Comparison of ENCODE assay signal across 8 mouse cellular contexts in genomic region chr11:34314534-34315379, GRCm38 (mm10). TPM values are rescaled to one million over a fixed set of nuclear protein-coding genes. Genes with fewer than 3 reads are reported as not detected.
DNase-seq lines count a peak whose midpoint lies in the region; ATAC-seq and TF ChIP-seq lines count a peak whose summit lies in the region.

Gene Fam196b (plus strand): TSS chr11:34314822.

- H3K9ac ChIP-seq in hindbrain, embryonic 11.5 days (ENCODE audit: low read depth, low read length), result 0 out of 2 replicates have a peak within 1 kb of the TSS, but pooled peaks have one; percentile 8
- H3K9ac ChIP-seq in midbrain, postnatal 0 days (replicated peaks; ENCODE audit: low read length, poor library complexity, severe bottlenecking), result peak within 1 kb of the TSS; percentile 59

- peak within 1 kb of the TSS; percentile 52 for H3K4me3 ChIP-seq in embryonic facial prominence, embryonic 10.5 days
- peak within 1 kb of the TSS; percentile 22 for H3K4me3 ChIP-seq in hindbrain, embryonic 11.5 days (ENCODE audit: low read depth, low read length)
- H3K4me3 ChIP-seq in midbrain, postnatal 0 days (ENCODE audit: low read depth, low read length), result peak within 1 kb of the TSS; percentile 45

- DNase-seq in CD4-positive, CD25-positive, alpha-beta regulatory T cell, adult 2 months (ENCODE audit: low read depth, low spot score), result peak; percentile 50
- DNase-seq in MN1 (ENCODE audit: low spot score), result peak; percentile 74
- DNase-seq in embryonic facial prominence, embryonic 10.5 days (ENCODE audit: low spot score), result peak; percentile 27
- DNase-seq in hindbrain, embryonic 11.5 days (ENCODE audit: low spot score), result peak; percentile 75
- peak; percentile 67 to 69 for DNase-seq in left cerebral cortex, postnatal 14 days (ENCODE audit: low spot score in 2 of 2)
- peak; percentile 86 for DNase-seq in midbrain, postnatal 0 days (ENCODE audit: low spot score)
- DNase-seq in urinary bladder, postnatal 10 days (ENCODE audit: low spot score), result no peak

- no peaks in the 10 kb centered on the region for H3K9me3 ChIP-seq in embryonic facial prominence, embryonic 10.5 days
- H3K9me3 ChIP-seq in hindbrain, embryonic 11.5 days (ENCODE audit: control insufficient read depth, low read length), result no peaks in the 10 kb centered on the region
- H3K9me3 ChIP-seq in midbrain, postnatal 0 days (ENCODE audit: low read length), result no peaks in the 10 kb centered on the region

- no peak within 1 kb of the TSS for H3K27ac ChIP-seq in embryonic facial prominence, embryonic 10.5 days (replicated peaks)
- no peak within 1 kb of the TSS for H3K27ac ChIP-seq in hindbrain, embryonic 11.5 days (ENCODE audit: low read depth, low read length)
- peak within 1 kb of the TSS; percentile 34; the same call in 1 of the 2 replicates for H3K27ac ChIP-seq in midbrain, postnatal 0 days (ENCODE audit: low read depth, low read length)

- H3K27me3 ChIP-seq in embryonic facial prominence, embryonic 10.5 days (replicated peaks; ENCODE audit: low read depth, poor library complexity, severe bottlenecking), result peaks cover 16% of the 10 kb centered on the region
- no peaks in the 10 kb centered on the region; the same call in 1 of the 2 replicates for H3K27me3 ChIP-seq in hindbrain, embryonic 11.5 days (ENCODE audit: control insufficient read depth, insufficient read depth, low read length)
- H3K27me3 ChIP-seq in midbrain, postnatal 0 days (ENCODE audit: insufficient read depth, low read length), result no peaks in the 10 kb centered on the region

- peak; percentile 84 for TF ChIP-seq CTCF in midbrain, postnatal 0 days (IDR thresholded peaks at IDR 0.05)

- ATAC-seq in CD4-positive, CD25-positive, alpha-beta regulatory T cell, adult 4 months, result no peak
- peak; percentile 69 for ATAC-seq in hindbrain, embryonic 11.5 days (ENCODE audit: low FRiP score)
- peak; percentile 57; the same call in 1 of the 2 replicates for ATAC-seq in midbrain, postnatal 0 days (ENCODE audit: low FRiP score)

- 2% methylated on average over 13 of the region's 13 CpGs for WGBS in embryonic facial prominence, embryonic 10.5 days
- WGBS in hindbrain, embryonic 11.5 days, result 3% methylated on average over 13 of the region's 13 CpGs
- WGBS in midbrain, postnatal 0 days, result 2% methylated on average over 13 of the region's 13 CpGs

- peaks cover 7% of the 10 kb centered on the region for H3K4me1 ChIP-seq in embryonic facial prominence, embryonic 10.5 days
- no peaks in the 10 kb centered on the region for H3K4me1 ChIP-seq in hindbrain, embryonic 11.5 days (replicated peaks; ENCODE audit: control insufficient read depth, insufficient read depth, low read length)
- H3K4me1 ChIP-seq in midbrain, postnatal 0 days (ENCODE audit: insufficient read depth, low read length), result peaks cover 5% of the 10 kb centered on the region; the same call in 1 of the 2 replicates

- no peaks in the 10 kb centered on the region for H3K36me3 ChIP-seq in embryonic facial prominence, embryonic 10.5 days (replicated peaks)
- no peaks in the 10 kb centered on the region for H3K36me3 ChIP-seq in hindbrain, embryonic 11.5 days (ENCODE audit: control insufficient read depth, insufficient read depth, low read length)
- H3K36me3 ChIP-seq in midbrain, postnatal 0 days (ENCODE audit: insufficient read depth, low read length), result no peaks in the 10 kb centered on the region

- H3K4me2 ChIP-seq in hindbrain, embryonic 11.5 days (replicated peaks; ENCODE audit: low read depth, low read length), result peak within 1 kb of the TSS; percentile 31
- peak within 1 kb of the TSS; percentile 55 for H3K4me2 ChIP-seq in midbrain, postnatal 0 days (ENCODE audit: low read depth, low read length, poor library complexity, severe bottlenecking)

- intact Hi-C loops in left cerebral cortex, postnatal 14 days (cut with DNase I), result loop anchor here (5.0 to 10.0 kb wide), 2 partner anchors 77 to 500 kb away; no protein-coding TSS in a partner anchor

RNA-seq across cellular contexts. Expression of gene Fam196b, which starts in this region (rescaled TPM):
- 1 to 10 TPM; 5.4 to 8.7 TPM for polyA plus RNA-seq in CD4-positive, CD25-positive, alpha-beta regulatory T cell, adult 4 months (2017; shearing (Covaris generic))
- 1.1 and 1.6 TPM in 2 replicates for polyA plus RNA-seq in embryonic facial prominence, embryonic 10.5 days (2016; fragmentation: Nextera tagmentation; extraction: Ambion mirVana)
- polyA plus RNA-seq in hindbrain, embryonic 11.5 days (2014; fragmentation: Nextera tagmentation; extraction: Ambion mirVana), result 0.83 and 1.0 TPM in 2 replicates
- 1 to 10 TPM; 1.0 to 1.6 TPM for total RNA-seq in left cerebral cortex, postnatal 14 days (2021)
- total RNA-seq in midbrain, postnatal 0 days (2014; rRNA removed), result 9.2 and 10.1 TPM in 2 replicates
- 3.2 and 3.4 TPM in 2 replicates for polyA plus RNA-seq in midbrain, postnatal 0 days (2015; fragmentation: Nextera tagmentation; extraction: Ambion mirVana)
